ENCODE assay signal across 14 mouse cellular contexts in the genomic region with DNA sequence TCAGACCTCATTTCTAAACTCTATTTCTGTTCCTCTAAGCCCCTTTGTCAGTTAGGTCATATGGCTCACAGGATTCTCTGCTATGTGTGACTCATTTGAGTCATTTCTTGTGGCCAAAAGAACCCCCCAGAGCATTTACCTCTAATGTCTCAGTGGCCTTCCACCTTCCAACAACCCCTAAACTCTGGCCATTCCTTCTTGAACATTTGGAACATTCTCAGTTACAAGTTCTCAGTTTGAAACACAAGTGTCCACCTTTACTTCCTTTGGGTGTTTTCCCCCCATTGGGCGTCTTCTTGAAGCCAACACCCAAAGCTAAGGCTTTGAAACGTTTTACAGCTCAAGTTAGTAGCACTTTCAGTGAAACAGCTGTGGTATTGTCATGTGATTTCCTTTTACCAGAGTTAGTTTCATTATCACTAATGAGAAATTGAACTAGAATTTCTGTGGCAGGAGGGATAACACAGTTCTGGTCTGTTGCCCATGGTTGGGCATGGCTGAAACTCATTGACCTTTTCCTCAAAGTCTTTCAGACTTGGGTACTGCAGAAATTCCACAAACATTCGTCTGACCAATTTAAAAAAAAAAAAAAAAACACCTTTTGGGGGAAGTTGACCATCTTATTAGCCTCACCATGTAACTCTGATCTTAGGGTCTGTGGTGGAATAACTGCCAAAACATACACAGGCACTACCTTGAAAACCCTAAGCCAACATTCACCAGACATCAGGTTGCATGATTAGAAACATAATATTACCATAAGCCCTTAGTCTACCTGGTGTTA.
DNase-seq lines count a peak whose midpoint lies in the region; ATAC-seq and TF ChIP-seq lines count a peak whose summit lies in the region.
"Had no signal": no experiment of that assay in that cellular context is flagged by ENCODE, and none has a peak within 500 bp of the region (broad histone marks: within the 10 kb centered on the region; RNA-seq: fewer than 3 reads in every experiment).

No protein-coding gene starts in this region.

- H3K36me3 ChIP-seq in hindbrain, postnatal 0 days (ENCODE audit: insufficient read depth, low read length) = no peaks in the 10 kb centered on the region
- H3K36me3 ChIP-seq: hindbrain, embryonic 10.5 days had no signal

- no peak for TF ChIP-seq CTCF in bone marrow macrophage, adult 2 months (IDR thresholded peaks at IDR 0.05; ENCODE audit: low read depth, low read length)
- TF ChIP-seq CTCF in hindbrain, postnatal 0 days (IDR thresholded peaks at IDR 0.05; ENCODE audit: low read depth) = no peak

- TF ChIP-seq POLR2A in bone marrow macrophage, adult 2 months (IDR thresholded peaks at IDR 0.05; ENCODE audit: borderline replicate concordance, low read depth, low read length) = no peak

- no peak overlapping the region for H3K4me2 ChIP-seq in hindbrain, postnatal 0 days (ENCODE audit: low read depth, low read length)

- no peak for ATAC-seq in hindbrain, postnatal 0 days

- DNase-seq in 3T3-L1 (ENCODE audit: low read depth, low spot score) (peak; percentile 78), A20 (ENCODE audit: low read depth, low spot score) (peak; percentile 84)
- DNase-seq in kidney, postnatal 25 days = peak; percentile 37 to 50
- no peak for DNase-seq in hindbrain, postnatal 0 days (ENCODE audit: low spot score)
- DNase-seq in cerebellum, adult 11-12 months = no peak
- DNase-seq in frontal cortex, postnatal 14 days (ENCODE audit: low spot score in 2 of 2) = no peak
- DNase-seq: cerebellum, adult 9-10 months; right cerebral cortex, postnatal 25 days; thymus, postnatal 14 days had no signal

- no peak overlapping the region for H3K9ac ChIP-seq in hindbrain, postnatal 0 days (replicated peaks; ENCODE audit: low read length)

- H3K27me3 ChIP-seq in hindbrain, postnatal 0 days (ENCODE audit: insufficient read depth, low read length) = no peaks in the 10 kb centered on the region
- H3K27me3 ChIP-seq: megakaryocyte, embryonic 14.5 days had no signal

- H3K4me3 ChIP-seq in bone marrow macrophage, adult 2 months (ENCODE audit: insufficient read depth, low read length) = no peak overlapping the region
- H3K4me3 ChIP-seq in hindbrain, postnatal 0 days (ENCODE audit: low read length) = no peak overlapping the region
- H3K4me3 ChIP-seq: erythroblast, embryonic 14.5 days; hindbrain, embryonic 10.5 days; layer of hippocampus, adult 2 months; megakaryocyte, embryonic 14.5 days had no signal

- H3K27ac ChIP-seq in bone marrow macrophage, adult 2 months (ENCODE audit: insufficient read depth, low read depth, low read length) = peak overlapping the region; percentile 59
- no peak overlapping the region for H3K27ac ChIP-seq in hindbrain, postnatal 0 days
- H3K27ac ChIP-seq: hindbrain, embryonic 10.5 days; layer of hippocampus, adult 2 months had no signal

- WGBS in hindbrain, postnatal 0 days = 65% methylated on average over 3 of the region's 3 CpGs

- no peaks in the 10 kb centered on the region for H3K9me3 ChIP-seq in hindbrain, postnatal 0 days (ENCODE audit: low read length)
- H3K9me3 ChIP-seq: hindbrain, embryonic 10.5 days; megakaryocyte, embryonic 14.5 days had no signal

- H3K4me1 ChIP-seq in bone marrow macrophage, adult 2 months (ENCODE audit: control insufficient read depth, insufficient read depth, low read length) = peaks cover 20% of the 10 kb centered on the region
- no peaks in the 10 kb centered on the region for H3K4me1 ChIP-seq in hindbrain, postnatal 0 days (ENCODE audit: insufficient read depth, low read length)
- H3K4me1 ChIP-seq: hindbrain, embryonic 10.5 days had no signal

Comparison
In these comparisons a context has a peak if more than half of its experiments do, and no peak if none do; other contexts are left out.
1. DNase-seq: peak in 3T3-L1 (single experiment), A20 (single experiment) and kidney, postnatal 25 days (2 of 2); none in hindbrain, postnatal 0 days (single experiment), cerebellum, adult 11-12 months (single experiment) and frontal cortex, postnatal 14 days (0 of 2).